Mouse (Mus musculus) CH12.LX (cell line): ENCODE data around the gene Gse1.

ENCODE experiments used
- BHLHE40 ChIP-seq: IDR thresholded peaks from 2 replicates; pipeline ENCODE4 v1.6.1; 2011; ENCODE audit warnings: mild to moderate bottlenecking, low read depth, low read length, improper control_type of control experiment
- CHD1 ChIP-seq: IDR thresholded peaks from 2 replicates; pipeline ENCODE4 v1.6.1; 2012; ENCODE audit warnings: low read depth, low read length, improper control_type of control experiment, inconsistent platforms
- CTCF ChIP-seq, 2 experiments: IDR thresholded peaks in 1 of 2; conservative IDR thresholded peaks in 1 of 2; 2 replicates each; pipeline ENCODE4 v1.5.1; 2011 to 2012; ENCODE audit warnings: low read depth in 2 of 2, low read length in 2 of 2, improper control_type of control experiment in 1 of 2, inconsistent platforms in 1 of 2, mild to moderate bottlenecking in 1 of 2, moderate library complexity in 1 of 2
- E2F4 ChIP-seq: IDR thresholded peaks from 2 replicates; pipeline ENCODE4 v1.6.1; 2011; ENCODE audit warnings: low read depth, low read length, improper control_type of control experiment; ENCODE audit not compliant: insufficient replicate concordance
- ETS1 ChIP-seq: conservative IDR thresholded peaks from 2 replicates; pipeline ENCODE4 v1.6.1; 2012; ENCODE audit warnings: low read depth, mild to moderate bottlenecking, inconsistent platforms, low read length, improper control_type of control experiment, moderate library complexity
- JUN ChIP-seq: IDR thresholded peaks from 2 replicates; pipeline ENCODE4 v1.6.1; 2011; ENCODE audit warnings: low read depth, mild to moderate bottlenecking, low read length, improper control_type of control experiment, moderate library complexity; ENCODE audit not compliant: insufficient read depth
- MAFK ChIP-seq: IDR thresholded peaks from 2 replicates; pipeline ENCODE4 v1.6.1; 2011; ENCODE audit warnings: low read length, improper control_type of control experiment; ENCODE audit not compliant: insufficient replicate concordance
- MAZ ChIP-seq: IDR thresholded peaks from 2 replicates; pipeline ENCODE4 v1.6.1; 2012; ENCODE audit warnings: low read depth, mild to moderate bottlenecking, inconsistent platforms, low read length, improper control_type of control experiment, moderate library complexity
- POLR2A ChIP-seq: IDR thresholded peaks from 2 replicates; pipeline ENCODE4 v1.6.1; 2011; ENCODE audit warnings: low read depth, mild to moderate bottlenecking, improper control_type of control experiment, low read length
- RCOR1 ChIP-seq: conservative IDR thresholded peaks from 2 replicates; pipeline ENCODE4 v1.6.1; 2012; ENCODE audit warnings: low read depth, mild to moderate bottlenecking, inconsistent platforms, low read length, improper control_type of control experiment
- USF1 ChIP-seq: IDR thresholded peaks from 2 replicates; pipeline ENCODE4 v1.6.1; 2014; ENCODE audit warnings: low read depth, mild to moderate bottlenecking, inconsistent platforms, low read length, improper control_type of control experiment
- ZMIZ1 ChIP-seq: IDR thresholded peaks from 2 replicates; pipeline ENCODE4 v1.6.1; 2012; ENCODE audit warnings: low read depth, mild to moderate bottlenecking, inconsistent platforms, low read length, improper control_type of control experiment
- ZNF384 ChIP-seq: IDR thresholded peaks from 2 replicates; pipeline ENCODE4 v1.6.1; 2012; ENCODE audit warnings: low read depth, low read length, improper control_type of control experiment, inconsistent platforms

DNA sequence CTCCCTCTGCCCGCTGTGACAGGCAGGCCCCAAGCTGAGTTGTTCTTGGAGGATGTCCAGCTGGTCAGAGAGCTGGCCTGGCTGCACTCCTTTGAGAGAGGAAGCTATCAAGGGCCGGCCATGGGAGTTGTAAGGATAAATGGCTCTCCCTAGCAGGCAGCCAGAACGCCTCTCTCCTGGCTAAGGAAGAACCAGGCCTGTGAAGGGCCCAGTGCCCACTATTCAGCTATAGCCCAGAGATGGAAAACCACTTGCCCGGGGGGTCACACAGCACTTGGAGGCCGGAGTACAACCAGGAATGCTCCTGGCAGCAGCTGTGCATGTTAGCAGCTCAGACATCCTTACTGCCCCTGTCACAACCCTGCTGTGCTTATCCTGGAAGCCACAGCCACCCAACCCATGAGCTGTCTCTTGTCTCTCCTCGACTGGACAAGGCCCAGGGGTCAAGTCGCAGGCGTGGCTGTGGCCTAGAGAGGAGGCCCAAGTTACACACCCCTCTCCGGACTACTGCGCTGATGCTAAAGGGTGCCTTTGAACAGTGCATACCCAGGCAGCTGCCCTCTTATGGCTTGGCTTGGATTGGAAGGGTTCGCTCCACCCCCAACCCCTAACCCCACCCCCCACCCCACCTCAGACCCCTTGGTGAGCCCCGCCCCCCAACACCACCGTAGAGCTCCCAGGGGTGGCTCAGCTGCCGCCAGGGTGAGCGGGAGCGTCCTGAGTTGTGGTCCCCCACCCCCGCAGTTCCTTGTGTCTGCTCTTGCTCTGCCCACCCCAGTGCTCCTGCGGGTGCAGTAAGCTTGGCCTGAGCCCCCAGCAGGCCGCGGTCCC is 276.2 kb downstream of the Gse1 start:
- TF ChIP-seq ZNF384 (no peak), MAZ (no peak), CTCF (conservative IDR thresholded peaks at IDR 0.05 in 1 of 2, IDR thresholded peaks at IDR 0.05 in 1 of 2; ENCODE audit: low read depth in 2 of 2, low read length in 2 of 2) (no peak), ETS1 (no peak), USF1 (no peak), ZMIZ1 (no peak), JUN (no peak), POLR2A (no peak), RCOR1 (no peak), E2F4 (no peak), CHD1 (no peak), BHLHE40 (no peak), MAFK (no peak)
